Mouse (Mus musculus): ENCODE results near the gene Acsbg1.

DNA sequence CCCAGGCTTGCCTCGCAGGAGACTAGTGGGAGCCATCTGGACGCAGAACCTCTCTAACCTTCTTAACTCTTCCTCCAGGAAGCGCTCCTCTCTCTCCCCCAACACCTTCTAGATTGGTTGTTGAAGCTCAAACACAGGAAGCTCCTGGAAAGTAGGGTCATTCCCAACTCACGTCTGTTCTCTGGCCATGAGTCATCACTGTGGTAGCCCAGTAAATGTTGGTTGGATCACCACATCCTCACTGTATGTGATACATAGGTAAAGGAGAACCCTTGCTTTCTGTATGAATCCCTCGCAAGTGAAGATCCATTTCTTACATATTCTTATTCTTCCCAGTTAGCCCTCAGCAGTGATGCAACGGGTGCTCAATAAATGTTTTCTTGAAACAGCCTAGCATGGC lies 16.1 kb downstream of the Acsbg1 start:
- TF ChIP-seq ZNF384 (IDR thresholded peaks at IDR 0.05; ENCODE audit: low read depth, low read length) = no peak
- no peak for TF ChIP-seq CHD2 (IDR thresholded peaks at IDR 0.05; ENCODE audit: low read depth, low read length)
- no peak for TF ChIP-seq ZC3H11A (IDR thresholded peaks at IDR 0.05; ENCODE audit: borderline replicate concordance, low read depth, low read length)
- no peak for TF ChIP-seq HCFC1 (IDR thresholded peaks at IDR 0.05; ENCODE audit: borderline replicate concordance, insufficient read depth, low read length)
- no peak for TF ChIP-seq MAFK (IDR thresholded peaks at IDR 0.05; ENCODE audit: insufficient read depth, low read depth, low read length)

All from ES-E14 (cell line).